Mouse (Mus musculus) gastrocnemius, adult 18-20 months (tissue): ENCODE data around the gene Msln. TPM values are rescaled to one million over a fixed set of nuclear protein-coding genes. Genes with fewer than 3 reads are reported as not detected.

Source experiments
- DNase-seq: peaks from one replicate; pipeline ENCODE4 v3.0.0; 2021; ENCODE audit warnings: low spot score
- long read RNA-seq, 2 experiments: library from polyadenylated mRNA; stranded (forward); transcript quantifications; one replicate each; pipeline ENCODE4 v2.0.0; 2021
- total RNA-seq, 2 experiments: library from RNA; stranded (reverse); gene quantifications; 2 replicates each; pipeline ENCODE4 v1.2.3; 2021

The Msln gene
- total RNA-seq, result under 1 TPM; 0.26 to 0.46 TPM
- long read RNA-seq, experiment 1, result 0 reads
- long read RNA-seq, experiment 2, result 0 reads

DNA sequence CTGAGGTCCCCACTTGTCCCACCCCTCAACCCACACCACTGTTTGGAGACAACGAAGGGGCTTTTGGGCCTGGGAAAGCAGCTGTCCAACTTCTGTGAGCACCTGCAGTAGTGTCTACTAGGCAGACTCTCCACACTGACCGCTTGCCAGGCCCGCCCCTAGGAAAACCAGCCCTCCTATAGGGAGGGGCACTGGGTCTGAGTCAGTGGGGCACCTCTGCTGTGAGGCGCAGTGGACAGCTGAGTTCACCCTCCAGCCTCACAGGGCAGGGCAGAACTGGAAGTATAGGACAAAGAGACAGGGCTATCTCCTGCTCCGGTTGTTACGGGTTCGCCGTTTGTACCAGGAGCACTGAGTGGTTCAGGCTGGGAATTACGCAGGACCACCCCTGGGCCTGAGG, at the start of gene Msln:
Gene Msln, minus strand, starts transcription at position 138 of the 400 bp plus-strand sequence.
- DNase-seq, result no peak

DNA sequence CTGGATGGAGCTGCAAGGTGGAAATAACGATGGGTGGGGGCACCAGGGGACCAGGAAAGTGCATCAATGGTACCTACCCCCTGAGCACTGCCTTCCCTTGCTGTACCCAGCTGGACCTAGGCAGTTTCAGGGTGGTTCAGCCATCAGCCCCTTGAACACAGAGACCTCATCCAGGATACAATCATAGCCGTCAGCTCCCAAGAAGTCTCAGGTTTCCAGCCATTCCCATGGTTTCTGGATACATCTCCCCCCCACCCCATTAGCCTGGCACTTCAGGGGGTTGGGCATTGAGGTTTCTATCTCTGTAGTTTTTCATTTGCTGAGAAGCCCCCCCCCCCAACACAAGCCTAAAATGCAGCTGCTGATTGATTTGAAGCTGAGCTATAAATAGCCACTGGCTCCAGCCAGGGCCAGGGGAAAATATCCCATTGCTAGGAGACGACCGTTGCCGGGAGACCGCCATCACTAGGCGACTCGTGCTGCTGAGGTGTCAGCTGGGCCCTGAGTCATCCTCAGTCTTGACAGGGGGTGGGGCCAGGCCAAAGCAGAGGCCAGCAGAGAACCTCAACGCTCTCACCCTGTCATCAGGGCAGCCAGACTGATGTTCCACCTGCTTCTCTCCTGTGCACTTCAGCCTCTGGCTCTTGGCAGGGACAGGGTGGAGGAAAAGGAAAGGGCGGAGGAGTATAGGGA, 48.8 kb upstream of the Msln start:
- DNase-seq, result peak; percentile 27

GRCm38 (mm10) chr17:25801029-25801428, 46.9 kb upstream of the Msln start:
- DNase-seq, result peak; percentile 78

DNA sequence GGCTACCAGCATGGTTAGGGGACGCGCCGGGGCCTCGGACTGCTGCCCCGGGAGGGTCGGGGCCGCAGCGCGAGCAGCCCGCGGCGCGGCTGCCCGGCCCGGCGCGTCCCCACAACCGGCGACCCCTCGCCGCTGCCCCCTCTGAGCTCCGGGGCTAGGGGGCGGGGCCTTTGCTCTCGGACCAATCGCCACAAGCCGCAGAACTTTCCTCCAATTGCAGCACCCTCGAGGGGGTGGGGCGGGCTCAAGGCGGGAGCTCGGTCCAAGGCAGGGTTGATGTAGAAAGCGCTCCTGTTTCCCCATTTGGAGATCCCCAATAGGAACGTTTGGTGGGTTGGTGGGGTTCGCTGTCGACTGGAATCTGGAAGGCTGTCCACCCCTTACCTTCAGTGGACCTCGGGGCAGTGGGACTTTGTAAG, 42.8 kb upstream of the Msln start, which contains the start of gene Metrn:
Gene Metrn, minus strand, starts transcription at position 186 of the 419 bp plus-strand sequence.
- DNase-seq, result peak; percentile 87

GRCm38 (mm10) chr17:25796211-25796771, 42.1 kb upstream of the Msln start:
- DNase-seq, result peak; percentile 60

DNA sequence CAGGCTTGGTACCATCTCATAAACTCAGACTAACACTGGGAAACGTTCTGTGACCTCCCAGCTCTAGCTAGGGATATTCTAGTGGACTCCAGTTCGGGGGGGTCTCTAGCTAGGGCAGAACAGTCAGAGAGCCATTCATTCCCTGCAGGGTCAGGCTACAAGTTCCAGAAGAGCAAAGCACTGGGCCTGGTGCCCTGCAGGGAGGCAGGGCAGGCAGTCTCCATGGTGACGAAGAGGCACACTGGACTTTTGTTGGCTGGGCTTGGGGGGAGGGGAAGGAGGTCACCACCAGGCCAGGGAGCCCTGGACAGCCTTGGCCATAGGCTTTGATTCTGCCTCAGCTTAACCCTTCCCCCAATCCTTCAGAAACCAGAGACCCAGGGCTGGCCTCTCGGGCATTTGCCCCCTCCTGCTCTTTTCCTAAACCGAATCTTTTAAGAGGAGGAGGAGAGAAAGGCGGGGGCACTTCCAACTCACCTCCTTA, 41.5 kb upstream of the Msln start, which contains the start of gene AC134908.4:
Gene AC134908.4, minus strand, starts transcription at position 51 of the 484 bp plus-strand sequence.
- no peak for DNase-seq

- no peak for DNase-seq
Observed at GRCm38 (mm10) chr17:25794998-25795397, 40.8 kb upstream of the Msln start.

GRCm38 (mm10) chr17:25794197-25794596, 40.0 kb upstream of the Msln start:
- DNase-seq, result no peak

- peak; percentile 53 for DNase-seq
Observed at GRCm38 (mm10) chr17:25792615-25793014, 38.4 kb upstream of the Msln start, which contains the start of gene Fam173a. Fam173a (minus strand) TSS chr17:25792901.

GRCm38 (mm10) chr17:25791843-25792527, 37.8 kb upstream of the Msln start:
- peak; percentile 87 for DNase-seq

GRCm38 (mm10) chr17:25791320-25791842, 37.2 kb upstream of the Msln start:
- no peak for DNase-seq

- DNase-seq, result no peak
Observed at GRCm38 (mm10) chr17:25786781-25787504, 32.8 kb upstream of the Msln start.

DNA sequence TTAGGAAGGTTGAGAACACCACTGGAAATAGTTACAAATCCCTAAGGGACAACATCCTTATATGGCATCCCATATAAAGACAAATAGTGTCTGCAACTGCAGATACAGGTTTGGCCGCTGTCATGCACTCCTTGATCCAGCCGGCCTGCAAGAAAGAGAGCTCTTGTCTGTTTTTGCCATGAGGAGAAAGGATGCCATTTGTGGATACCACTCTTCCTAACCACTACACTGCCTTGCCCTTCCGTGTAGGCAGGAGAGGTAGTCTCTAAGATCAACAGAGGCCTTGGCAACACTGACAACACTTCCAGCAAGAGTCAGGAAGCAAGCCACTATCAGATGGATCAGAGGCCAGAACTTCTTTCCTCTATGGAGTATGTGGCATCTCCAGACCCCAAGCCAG, 32.1 kb upstream of the Msln start, which contains the start of gene Ccdc78:
Gene Ccdc78, plus strand, starts transcription at position 301 of the 400 bp plus-strand sequence.
- DNase-seq, result no peak

- peak; percentile 95 for DNase-seq
Observed at GRCm38 (mm10) chr17:25785281-25785745, 31.1 kb upstream of the Msln start, which contains the start of gene Haghl. Haghl (minus strand) TSS chr17:25785673.

- DNase-seq, result no peak
Observed at GRCm38 (mm10) chr17:25783861-25784574, 29.8 kb upstream of the Msln start.

DNA sequence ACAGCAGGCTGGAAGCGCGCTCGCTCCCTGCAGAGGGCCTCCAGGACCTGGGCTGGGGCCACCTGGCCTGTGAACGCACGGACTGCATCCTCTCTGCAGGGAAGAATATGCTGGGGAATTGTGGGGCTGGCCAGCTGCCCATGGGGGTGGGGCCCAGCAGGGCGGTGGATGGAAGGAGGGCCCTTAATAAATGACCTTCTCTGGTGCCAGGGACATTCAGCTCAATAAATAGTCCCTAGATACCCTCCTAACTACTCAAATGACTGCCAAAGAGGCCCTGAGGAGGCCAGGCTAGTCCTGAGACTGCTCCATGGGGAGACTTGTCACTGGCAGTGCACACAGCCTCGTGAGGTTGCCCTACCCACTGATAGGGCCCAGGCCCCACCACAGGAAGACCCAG, 28.9 kb upstream of the Msln start:
- DNase-seq, result no peak

- DNase-seq, result no peak
Observed at GRCm38 (mm10) chr17:25781339-25781738, 27.2 kb upstream of the Msln start.

DNA sequence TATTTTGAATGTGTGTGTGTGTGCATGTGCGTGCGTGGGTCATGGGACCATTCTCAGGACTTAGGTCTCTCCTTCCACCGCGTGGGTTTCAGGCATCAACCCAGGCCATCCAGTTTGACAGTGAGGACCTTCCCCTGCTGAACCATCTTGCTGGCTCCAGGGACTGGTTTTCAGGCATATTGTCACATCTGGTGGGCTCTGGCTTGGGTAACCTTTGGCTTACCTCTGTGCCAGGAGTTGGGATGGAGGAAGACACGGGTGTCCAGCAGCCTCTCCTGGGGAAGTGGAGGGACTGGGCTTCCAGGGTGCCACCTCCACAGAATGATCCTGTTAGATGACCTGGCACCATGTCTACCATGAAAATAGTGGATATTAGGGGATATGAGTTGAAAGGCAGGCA, 23.8 kb upstream of the Msln start:
- DNase-seq, result no peak

GRCm38 (mm10) chr17:25775318-25776062, 21.3 kb upstream of the Msln start:
- no peak for DNase-seq
